Mouse (Mus musculus): ENCODE measurements around the gene Ush2a.

Gene Ush2a

DNA sequence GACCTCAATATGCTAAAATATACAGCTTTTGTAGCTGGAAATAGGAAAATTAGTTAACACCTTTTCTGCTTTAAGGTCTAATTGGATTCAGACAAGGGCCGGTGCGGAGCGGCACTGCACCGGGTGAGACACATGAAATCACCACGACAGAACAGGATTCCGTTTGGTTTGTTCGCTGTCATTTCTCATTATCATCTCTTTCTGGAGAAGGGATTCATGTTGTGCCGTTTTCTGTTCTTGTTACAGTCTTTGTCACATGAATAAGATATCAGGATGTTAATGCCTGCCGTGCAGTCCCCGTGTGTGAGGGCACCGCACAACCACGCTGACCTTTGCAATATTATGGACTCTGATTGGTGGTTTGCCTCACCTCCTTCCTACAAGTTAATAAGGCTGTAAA is 411.0 kb downstream of the Ush2a start:
- no peak for DNase-seq (ENCODE audit: low spot score)

DNA sequence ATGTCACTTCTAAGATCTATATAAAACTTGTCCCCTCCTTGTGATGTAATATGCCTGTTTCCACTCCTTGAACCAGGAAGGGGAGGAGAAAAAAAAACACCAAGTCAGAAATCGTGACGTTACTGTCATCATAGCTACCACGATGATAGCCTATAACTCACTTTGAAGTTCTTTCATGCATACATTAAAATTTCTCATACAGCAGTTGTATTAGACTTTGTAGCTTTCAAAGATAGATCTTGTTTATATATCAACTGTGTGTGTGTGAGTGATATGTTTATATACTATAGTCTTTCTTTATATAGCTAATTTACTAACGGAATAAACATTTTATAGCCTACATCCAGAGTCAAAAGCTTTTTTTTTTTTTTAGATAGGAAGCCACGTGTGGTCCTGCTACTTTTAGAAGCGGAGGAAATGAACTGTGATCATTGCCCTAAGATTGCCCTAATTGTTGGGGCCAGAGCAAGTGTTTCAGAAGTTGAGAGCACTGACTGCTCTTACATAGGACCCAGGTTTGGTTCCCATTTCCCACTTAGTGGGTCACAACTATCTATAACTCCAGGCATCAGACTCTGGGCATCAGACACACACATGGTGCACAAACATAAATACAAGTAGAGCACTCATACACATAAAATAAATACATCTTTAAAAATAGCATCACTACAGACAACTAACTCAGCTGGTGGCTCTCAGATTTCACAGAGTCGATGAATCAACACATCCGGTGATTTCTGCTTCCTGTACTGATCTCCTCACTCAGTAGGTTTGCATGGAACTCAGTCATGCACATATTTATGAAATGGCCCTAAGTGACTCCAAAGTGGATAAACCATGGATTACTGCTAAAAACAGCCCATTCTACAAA is 413.1 kb downstream of the Ush2a start:
- DNase-seq (ENCODE audit: low spot score) = no peak

DNA sequence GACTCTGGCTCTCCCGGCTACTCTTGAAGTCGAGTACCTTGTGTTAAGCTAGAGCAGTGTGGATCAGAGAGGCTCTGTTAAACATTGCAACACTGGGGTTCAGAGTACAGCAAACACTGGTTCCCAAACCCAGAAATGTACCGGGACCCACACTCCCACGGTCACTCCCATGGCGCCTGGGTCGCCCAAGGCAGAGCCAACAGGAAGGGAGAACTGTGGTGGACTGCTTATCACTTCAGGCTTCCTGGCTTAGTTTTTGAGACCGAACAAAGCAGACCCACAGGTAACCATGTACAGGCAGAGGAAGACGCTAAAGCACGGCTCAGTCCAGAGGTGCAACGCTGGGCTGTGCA is 413.7 kb downstream of the Ush2a start:
- no peak for DNase-seq (ENCODE audit: low spot score)

DNA sequence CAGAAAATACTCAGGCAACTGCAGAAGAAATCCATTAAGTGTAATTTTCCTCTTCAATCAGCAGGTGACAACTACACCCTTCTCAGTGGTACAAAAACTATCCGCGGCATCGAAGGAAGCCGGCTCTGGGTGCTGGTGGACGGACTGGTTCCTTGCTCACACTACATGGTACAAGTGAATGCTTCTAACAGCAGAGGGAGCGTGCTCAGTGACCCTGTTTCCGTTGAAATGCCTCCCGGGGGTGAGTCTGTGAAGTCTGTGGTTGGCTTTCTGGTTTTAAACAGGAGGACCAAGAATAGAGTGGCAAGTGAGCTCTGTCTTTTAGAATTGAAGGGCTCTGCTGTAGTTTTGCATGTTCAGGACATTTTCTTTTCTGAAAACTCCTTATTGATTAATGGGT is 416.4 kb downstream of the Ush2a start:
- no peak for DNase-seq (ENCODE audit: low spot score)

DNA sequence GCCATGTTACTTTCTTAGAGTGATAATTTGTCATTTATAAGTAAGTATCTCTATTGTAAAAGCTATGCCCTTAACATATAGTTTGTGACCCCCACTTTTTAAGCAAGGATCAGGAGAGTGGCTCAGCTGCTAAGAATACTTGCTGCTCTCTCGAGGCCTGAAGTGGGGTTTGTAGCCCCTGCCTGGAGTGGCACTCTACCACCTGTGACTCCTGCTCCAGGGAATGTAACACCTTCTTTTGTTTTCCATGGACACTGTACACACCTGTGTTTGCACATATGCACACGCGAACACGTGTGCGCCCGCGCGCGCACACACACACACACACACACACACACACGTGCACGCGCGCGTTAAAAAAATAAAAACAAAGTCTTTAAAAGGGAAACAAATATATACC is 424.5 kb downstream of the Ush2a start:
- DNase-seq (ENCODE audit: low spot score) = no peak

DNA sequence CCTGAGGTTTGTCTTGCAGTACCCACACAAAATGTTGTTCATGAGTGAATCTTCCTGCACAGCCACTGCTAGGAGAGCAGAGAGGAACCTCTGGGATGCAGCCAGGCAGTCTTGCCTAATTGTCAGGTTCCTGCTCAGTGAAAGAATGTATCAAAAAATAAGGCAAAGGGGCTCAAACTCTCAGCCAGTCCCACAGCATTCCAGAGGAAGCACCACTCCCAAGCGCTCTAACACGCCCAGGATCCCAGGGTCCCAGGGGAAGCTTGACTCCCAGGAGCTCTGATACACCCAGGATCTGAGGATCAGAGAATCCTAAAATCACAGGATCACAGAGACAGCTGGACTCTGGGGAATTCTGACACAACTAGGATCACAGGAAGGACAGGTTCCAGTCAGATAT is 434.5 kb downstream of the Ush2a start:
- DNase-seq (ENCODE audit: low spot score) = no peak

DNA sequence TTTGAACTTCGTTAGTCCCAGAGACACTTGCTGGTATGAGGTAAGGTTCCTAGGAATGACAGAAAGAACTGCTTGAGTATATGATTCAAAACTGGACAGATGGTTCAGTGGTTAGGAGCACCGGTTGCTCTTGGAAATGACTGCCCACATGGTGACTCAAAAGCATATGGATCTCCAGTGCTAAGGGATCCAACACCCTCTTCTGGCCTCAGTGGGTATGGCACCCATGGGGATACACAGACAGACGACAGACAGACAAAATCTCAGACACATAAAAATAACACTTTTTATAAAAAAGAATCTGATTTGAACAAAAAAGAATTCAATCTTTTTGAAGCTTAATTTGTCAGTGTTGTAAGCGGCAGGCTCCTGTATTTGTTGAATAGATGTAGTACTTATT is 446.4 kb downstream of the Ush2a start:
- no peak for DNase-seq (ENCODE audit: low spot score)

DNA sequence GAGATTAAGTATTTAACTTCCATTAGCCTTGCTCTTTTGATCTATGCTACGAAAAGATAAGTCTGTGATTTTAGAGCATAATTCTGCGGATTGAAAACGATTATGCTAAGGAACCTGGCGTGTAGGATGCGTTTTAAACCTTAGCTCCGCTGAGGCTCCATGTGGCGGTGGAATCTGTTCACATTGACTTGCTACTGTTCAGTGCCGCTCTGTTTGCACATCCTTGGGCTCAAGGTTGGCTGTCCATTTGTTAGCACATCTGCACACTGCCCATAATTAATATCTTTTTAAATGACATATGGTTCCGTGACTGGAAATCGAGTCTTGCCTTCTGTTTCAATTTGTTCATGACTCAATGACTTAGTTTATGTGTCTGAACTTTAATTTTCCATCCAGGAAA is 446.9 kb downstream of the Ush2a start:
- DNase-seq (ENCODE audit: low spot score) = no peak

DNA sequence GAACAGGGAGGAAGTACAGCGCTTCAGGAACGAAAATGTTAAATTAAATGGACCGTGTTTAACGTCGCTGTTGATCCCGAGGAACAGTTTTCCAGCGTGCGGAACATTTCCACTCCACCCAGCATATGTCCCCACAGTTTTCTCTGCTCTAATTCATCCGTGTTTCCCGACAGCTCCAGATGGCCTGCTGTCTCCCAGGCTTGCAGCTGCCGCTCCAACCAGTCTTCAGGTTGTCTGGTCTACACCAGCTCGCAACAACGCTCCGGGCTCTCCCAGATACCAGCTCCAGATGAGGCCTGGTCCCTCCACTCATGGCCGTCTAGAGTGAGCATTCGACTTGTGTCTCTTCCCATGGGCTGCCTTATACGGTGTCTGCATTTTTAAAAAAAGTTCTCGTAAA is 452.3 kb downstream of the Ush2a start:
- DNase-seq (ENCODE audit: low spot score) = no peak

DNA sequence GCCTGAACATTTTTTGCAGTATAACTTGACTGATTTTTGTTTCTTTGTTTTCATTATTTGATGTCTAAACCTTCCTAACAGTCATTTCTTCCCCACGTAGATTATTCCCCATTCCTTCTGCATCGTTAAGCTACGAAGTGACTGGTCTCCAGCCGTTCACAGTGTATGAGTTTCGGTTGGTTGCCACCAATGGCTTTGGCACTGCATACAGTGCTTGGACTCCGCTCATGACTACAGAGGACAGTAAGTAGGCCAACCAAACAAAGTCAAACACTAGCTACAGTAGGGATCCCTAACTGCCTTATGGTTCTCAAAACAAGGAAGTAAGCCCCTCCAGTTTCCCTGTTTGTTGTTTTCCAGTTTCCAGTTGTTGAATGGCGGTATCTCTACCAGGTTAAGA is 453.1 kb downstream of the Ush2a start:
- no peak for DNase-seq (ENCODE audit: low spot score)

DNA sequence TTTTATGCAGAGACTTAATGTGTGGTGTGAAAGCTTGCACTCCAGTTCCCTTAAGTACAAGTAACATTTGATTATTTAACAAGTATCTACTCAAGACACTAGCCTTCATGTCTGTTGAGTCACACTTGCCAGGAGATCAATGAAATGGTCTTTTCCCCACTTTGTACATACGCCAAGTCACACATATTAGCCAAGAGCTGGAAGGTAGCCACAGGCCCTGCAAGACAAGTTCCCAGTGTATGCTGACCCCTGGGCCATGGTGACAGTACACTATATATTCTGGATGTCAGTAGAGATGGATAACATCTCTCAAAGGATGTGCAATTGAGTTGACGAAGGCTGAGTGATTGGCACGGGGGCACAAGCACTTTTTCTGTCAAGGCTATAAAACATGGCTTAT is 455.1 kb downstream of the Ush2a start:
- no peak for DNase-seq (ENCODE audit: low spot score)

DNA sequence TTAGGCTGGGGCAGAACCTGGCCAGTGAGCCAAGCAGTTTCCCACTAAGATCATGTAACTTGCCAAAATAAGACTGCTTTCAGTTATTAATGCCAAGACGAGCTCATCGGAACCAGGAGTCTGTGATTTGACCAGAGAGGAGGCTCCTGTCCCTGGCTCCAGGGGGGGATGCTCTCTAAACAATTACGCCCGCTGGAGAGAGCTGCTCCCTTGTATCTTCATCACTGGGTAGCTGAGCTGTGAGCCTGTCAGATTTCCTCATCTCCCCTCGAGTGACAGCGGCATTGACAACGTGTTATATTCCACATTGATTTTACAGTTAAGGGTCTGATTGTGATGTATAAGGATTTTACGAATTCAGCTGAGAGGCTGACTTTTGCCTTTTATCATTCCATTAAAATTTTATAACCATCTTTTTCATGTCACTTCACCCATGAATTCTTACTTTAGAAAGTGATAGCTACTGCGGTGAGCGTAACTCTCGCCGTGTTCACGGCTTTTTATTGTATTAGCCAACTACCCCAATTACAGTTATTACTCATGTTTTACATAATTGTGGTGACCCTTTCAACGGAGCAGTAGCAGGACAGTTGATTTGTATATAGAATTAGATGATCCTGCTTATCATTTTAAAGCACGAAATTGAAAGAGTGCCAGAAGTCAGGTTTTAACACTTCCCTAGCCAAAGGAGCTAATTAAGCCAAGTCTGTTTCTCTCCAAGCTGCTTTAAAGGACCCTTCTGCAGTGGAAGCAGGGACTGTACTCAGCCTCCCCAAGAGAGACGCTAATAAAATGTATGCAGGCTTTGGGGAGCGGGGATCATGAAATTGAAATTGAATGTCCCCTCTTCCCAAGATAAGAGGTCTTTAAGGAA is 463.5 kb downstream of the Ush2a start:
- no peak for DNase-seq (ENCODE audit: low spot score)

DNA sequence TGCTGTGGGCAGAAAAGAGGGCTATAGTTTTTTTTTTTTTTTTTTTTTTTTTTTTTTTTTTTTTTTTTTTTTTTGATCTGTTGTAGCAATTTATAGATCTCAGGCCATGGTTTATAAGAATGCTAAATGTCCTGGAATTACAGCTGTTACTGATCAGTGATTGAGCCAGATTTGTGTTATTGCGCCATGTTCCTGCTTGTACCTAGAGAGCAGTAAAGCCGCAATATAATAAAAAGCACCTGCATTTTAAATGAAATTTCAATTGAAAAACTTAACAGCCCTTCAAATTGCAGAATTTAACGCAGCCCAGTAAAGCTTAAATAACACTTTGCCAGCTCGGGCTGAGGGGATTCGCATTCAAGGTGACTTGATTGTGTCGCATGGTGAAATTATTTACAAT is 465.1 kb downstream of the Ush2a start:
- DNase-seq (ENCODE audit: low spot score) = no peak

DNA sequence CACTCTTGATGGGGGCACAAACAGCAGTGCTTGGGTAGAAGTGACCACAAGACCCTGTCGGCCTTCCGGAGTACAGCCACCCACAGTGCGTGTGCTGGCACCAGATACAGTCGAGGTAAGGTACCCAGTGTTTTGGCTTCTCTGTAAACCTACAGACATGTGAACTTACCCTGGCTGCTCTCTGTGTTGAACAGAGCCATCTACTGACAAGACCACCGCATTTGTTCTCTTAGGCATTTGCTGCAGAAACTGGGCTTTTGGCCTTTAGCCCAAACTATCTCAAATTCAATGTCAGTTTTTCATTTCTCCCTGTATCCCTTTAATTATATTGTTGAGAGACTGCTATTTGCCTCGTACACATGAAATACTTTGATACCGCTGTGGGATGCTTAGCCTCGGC is 466.8 kb downstream of the Ush2a start:
- DNase-seq (ENCODE audit: low spot score) = no peak

DNA sequence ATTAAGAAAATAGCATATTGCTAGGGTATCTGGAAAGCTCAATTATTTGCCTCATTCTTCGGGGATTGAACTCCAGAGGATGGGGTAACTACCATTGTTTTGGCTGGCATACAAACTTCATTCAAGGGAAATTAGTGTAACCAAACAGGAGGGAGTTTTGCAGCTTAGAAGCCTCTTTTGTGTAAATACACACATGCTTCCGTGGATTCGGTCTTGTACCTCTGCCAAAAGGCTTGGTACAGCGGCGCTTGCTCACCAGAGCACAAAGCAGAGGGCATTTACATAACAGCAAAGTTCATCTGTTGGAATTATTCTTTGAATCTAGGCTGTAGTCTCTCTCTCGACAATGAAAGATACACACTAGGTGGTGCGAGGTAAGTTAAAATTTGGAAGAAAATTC is 467.4 kb downstream of the Ush2a start:
- DNase-seq (ENCODE audit: low spot score) = no peak

DNA sequence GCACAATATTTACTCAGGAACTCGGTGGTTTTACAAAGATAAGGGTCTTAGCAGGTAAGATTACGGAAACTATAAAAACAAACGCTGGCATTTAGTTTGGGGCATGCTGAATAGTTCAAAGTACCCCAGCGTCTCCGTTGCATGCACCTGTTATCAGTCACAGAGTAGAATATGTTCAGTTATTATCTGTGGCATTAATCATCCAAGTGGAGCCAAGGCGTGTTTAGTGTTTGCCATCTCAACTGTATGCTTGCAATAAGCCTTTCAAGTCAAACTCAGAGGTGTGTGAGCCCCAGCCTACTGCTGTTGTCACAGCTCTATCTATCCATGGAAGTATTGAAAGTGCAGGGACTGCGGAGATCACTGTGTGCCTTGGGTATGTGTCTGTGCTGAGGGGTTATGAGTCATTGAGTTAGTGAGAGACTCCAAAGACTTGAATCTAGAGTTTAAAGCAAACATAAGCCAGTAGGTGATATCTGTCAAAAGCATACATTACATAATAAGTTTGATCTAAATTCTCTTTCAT is 473.0 kb downstream of the Ush2a start:
- DNase-seq (ENCODE audit: low spot score) = no peak

DNA sequence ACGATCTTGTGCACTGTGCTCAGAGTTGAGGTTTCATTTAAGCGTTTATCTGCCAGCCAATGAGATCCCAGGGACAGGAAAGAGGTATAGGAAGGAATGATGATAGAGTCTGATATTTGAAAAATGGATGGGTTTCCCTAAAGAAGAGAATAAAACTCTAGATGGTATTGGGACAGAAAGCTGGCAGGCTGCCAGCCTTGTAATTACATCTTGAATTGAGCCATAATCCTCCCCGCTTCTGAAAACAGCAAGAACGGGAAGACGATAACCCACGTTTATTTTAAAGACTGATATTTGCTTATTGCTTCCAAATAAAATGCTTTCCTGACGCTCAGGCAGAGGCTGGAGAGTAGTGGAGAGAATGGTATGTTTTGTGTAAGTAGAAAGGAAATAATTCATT is 481.1 kb downstream of the Ush2a start:
- DNase-seq (ENCODE audit: low spot score) = no peak

DNA sequence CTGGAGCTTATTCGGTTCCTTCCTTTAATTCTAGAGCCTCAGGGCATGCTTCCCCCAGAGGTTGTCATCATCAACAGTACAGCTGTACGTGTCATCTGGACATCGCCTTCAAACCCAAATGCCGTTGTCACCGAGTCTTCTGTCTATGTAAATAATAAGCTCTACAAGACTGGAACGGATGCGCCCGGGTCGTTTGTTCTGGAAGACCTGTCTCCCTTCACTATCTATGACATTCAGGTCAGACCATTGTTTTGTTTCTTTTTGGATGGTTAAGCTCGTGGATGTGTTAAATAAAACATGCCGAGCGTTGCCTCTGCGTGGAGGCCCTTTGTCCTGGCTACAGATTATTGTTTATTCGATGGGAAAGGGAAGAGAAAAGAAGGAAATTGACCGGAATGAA is 493.2 kb downstream of the Ush2a start:
- DNase-seq (ENCODE audit: low spot score) = no peak

DNA sequence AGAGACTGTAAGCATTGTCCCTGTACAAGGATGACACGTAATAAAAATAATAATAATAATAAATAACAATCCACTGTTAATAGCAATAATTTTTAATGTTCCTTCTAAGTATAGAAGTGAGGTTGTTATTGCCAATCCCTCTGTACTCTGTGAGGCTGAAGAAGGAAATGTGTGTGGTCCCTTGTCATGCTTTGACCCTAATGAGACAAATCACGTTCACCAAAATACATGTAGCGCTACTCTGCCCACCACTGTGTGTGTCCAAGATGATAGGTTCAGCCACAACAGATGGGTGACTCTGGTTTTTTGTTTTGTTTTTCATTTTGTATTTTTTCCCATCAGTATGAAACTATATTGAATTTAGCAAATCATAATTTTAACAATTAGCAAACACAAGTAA is 498.7 kb downstream of the Ush2a start:
- no peak for DNase-seq (ENCODE audit: low spot score)

DNA sequence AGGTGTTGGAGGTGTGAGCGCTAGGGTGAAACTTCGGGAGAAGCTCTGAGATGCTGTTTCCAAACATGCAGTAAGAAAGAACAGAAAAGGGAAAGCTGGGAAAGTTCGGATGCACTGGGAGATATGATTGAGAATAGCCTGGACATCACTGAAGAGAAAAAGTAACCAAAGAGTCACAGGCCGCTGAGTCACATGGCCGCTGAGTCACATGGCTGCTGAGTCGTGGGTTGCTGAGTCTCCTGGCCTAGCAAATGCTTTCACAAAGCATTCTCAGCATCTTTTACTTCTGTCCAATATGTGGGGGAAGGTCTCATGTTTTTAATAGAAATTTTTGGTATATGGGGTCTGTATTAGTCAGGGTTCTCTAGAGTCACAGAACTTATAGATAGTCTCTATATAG is 500.6 kb downstream of the Ush2a start:
- DNase-seq (ENCODE audit: low spot score) = no peak

DNA sequence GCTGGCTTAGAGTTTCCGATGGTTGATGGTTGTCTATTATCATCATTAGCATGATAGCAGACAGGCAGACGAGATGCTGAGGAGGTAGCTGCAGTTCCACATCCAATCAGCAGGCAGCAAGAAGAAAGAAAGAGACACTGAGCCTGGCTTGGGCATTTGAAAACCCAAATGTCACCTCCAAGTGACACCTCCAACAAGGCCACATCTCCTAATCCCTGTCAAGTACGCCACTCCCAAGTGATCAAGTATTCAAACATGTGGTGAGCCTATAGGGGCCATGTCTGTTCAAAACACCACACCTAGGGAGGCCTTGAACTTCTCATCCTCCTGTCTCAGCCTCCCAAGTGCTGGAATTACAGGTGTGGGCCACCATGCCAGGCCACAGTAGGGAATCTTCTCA is 501.9 kb downstream of the Ush2a start:
- no peak for DNase-seq (ENCODE audit: low spot score)

DNA sequence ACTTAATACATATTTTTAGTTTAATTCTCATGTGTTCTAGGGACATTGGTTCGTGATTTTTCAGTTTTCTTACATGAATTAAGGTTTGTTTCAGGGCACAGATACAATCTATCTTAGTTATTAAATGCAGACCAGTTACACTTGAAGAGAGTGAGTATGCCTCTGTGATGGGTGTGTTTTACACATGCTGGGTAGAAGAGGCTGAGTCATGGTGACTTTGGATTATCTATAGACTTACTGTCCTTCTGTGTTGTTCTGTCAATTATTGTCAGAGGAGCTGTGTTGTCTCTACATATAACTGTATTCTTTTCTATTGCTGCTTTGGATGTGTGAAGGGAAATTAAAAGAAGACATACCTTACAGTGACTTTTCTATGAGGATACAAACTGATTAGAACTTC is 509.0 kb downstream of the Ush2a start:
- no peak for DNase-seq (ENCODE audit: low spot score)

DNA sequence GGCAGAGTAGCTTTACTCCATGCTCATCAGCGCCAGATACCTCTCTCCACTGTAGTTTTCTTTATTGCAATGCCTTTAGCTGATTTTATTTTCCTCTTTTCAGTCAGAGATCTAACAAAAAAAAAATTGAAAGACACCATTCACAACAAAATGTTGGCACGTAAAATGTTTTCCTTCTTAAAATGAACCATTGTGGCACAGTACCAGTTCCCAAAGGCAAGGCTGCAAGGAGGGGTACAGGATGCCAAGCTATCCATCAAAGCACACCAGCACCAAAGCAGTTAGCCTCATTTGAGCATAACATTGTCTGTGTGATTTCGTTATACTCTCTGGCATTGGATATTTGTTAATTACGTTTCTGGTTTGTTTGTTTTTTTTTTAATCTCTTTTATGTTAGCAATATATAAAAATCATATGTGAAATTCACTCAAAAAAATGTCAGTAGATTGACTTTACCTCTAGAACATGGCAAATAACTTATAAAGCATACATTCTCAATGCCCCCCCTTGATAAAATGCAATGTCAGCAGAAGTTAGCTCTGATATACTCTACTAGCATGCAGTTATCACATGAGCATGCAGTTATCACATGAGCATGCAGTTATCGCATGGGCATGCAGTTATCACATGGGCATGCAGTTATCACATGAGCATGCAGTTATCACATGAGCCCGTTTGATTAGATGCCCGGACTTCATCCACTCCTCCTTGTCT is 510.9 kb downstream of the Ush2a start:
- no peak for DNase-seq (ENCODE audit: low spot score)
